8 mouse cellular contexts compared by ENCODE assay signal in genomic region chr9:66834318-66835096, GRCm38 (mm10). TPM values are rescaled to one million over a fixed set of nuclear protein-coding genes. Genes with fewer than 3 reads are reported as not detected.
A peak's percentile ranks its signal among the peaks of the same experiment; 100 is the strongest.
DNase-seq lines count a peak whose midpoint lies in the region; ATAC-seq lines count a peak whose summit lies in the region.

Aph1c (minus strand) TSS chr9:66834726.

- DNase-seq in R1 (ENCODE audit: low read depth, low spot score) = peak; percentile 99
- peak; percentile 98 to 99 for DNase-seq in cerebellum, postnatal 25 days
- DNase-seq in frontal cortex, postnatal 25 days (ENCODE audit: low spot score in 2 of 2) = peak; percentile 94 to 97
- DNase-seq in hindbrain, embryonic 14.5 days (ENCODE audit: low spot score) = peak; percentile 98
- peak; percentile 98 for DNase-seq in layer of hippocampus, postnatal 36 days
- DNase-seq in lung, postnatal 36 days = peak; percentile 100
- peak; percentile 99 for DNase-seq in retina, postnatal 1 day
- peak; percentile 98 to 99 for DNase-seq in urinary bladder, adult 18-20 months (ENCODE audit: low spot score in 2 of 2)

- no peak within 1 kb of the TSS; the same call in 1 of the 2 replicates for H3K27ac ChIP-seq in hindbrain, embryonic 14.5 days

- H3K36me3 ChIP-seq in hindbrain, embryonic 14.5 days (replicated peaks; ENCODE audit: control insufficient read depth, insufficient read depth) = no peaks in the 10 kb centered on the region; the same call in 1 of the 2 replicates

- peak within 1 kb of the TSS; percentile 54 for H3K9ac ChIP-seq in hindbrain, embryonic 14.5 days

- peak within 1 kb of the TSS; percentile 46 for H3K4me3 ChIP-seq in hindbrain, embryonic 14.5 days (replicated peaks; ENCODE audit: low read length)

- H3K4me1 ChIP-seq in hindbrain, embryonic 14.5 days (replicated peaks; ENCODE audit: control insufficient read depth, insufficient read depth, low read length) = peaks cover 17% of the 10 kb centered on the region

- H3K4me2 ChIP-seq in hindbrain, embryonic 14.5 days (replicated peaks) = peak within 1 kb of the TSS; percentile 92

- under 1% methylated on average over 58 of the region's 58 CpGs for WGBS in hindbrain, embryonic 14.5 days

- 0 out of 2 replicates have a peak, but pooled peaks cover 5% of the 10 kb centered on the region for H3K27me3 ChIP-seq in hindbrain, embryonic 14.5 days (ENCODE audit: control insufficient read depth, insufficient read depth, low read length)

- peak; percentile 99 for ATAC-seq in hindbrain, embryonic 14.5 days (ENCODE audit: low FRiP score)

- no peaks in the 10 kb centered on the region for H3K9me3 ChIP-seq in hindbrain, embryonic 14.5 days (ENCODE audit: control insufficient read depth, low read length)

RNA-seq across cellular contexts. Expression of gene Aph1c, which starts in this region (rescaled TPM):
- 4.5 and 6.4 TPM in 2 replicates for polyA plus RNA-seq in hindbrain, embryonic 14.5 days (2014; fragmentation: Nextera tagmentation; extraction: Ambion mirVana)
- 1 to 10 TPM; 8.3 to 9.5 TPM for total RNA-seq in layer of hippocampus, postnatal 36 days (2021)
